Mouse (Mus musculus): Measurements from ENCODE around the gene Usp30.
A peak's percentile ranks its signal among the peaks of the same experiment; 100 is the strongest.

Usp30 gene

GRCm38 (mm10) chr5:114065161-114065560, at the start of gene Usp30:
Usp30 (plus strand) TSS chr5:114065461.
- DNase-seq (ENCODE audit: low spot score in 2 of 2): no peak

DNA sequence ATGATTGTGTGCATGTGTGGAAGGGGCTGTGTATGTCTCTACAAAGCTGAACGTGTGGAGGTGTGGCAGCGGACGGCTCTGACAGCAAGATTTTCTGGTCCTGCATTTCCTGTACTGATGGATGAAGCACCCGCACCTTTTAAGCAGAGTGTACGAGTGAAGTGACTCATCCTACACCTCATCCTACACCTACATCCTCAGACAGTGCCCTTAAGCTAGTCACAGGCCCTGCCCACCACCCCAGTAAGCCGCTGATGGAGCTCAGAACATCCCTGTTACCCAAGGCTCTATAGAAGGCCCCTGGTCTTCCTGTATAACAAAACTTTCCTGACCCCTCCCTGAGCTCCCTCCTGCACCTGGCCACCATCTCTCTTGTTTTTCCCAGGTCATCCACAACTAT, 40.9 kb upstream of the Usp30 start:
- no peak for DNase-seq (ENCODE audit: low spot score in 2 of 2)

DNA sequence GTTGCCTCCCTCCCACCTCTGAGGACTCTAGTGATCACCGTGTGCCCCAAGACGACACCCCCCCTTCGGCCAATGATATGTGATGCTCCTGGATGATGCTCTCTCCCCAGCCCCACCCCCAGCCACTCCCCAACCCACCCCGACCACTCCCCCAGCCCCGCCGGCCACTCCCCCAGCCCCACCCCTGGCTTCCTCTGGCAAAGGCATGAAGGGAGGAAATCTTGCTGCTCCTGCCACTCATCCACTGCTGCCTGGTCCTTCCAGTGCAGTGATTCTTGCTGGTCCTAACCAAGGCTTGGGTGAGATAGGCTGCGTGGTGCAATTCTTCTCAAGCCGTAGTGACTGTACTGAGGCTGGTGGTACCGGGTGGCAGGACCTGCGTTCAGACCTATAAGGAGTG, 40.4 kb upstream of the Usp30 start:
- no peak for DNase-seq (ENCODE audit: low spot score in 2 of 2)

DNA sequence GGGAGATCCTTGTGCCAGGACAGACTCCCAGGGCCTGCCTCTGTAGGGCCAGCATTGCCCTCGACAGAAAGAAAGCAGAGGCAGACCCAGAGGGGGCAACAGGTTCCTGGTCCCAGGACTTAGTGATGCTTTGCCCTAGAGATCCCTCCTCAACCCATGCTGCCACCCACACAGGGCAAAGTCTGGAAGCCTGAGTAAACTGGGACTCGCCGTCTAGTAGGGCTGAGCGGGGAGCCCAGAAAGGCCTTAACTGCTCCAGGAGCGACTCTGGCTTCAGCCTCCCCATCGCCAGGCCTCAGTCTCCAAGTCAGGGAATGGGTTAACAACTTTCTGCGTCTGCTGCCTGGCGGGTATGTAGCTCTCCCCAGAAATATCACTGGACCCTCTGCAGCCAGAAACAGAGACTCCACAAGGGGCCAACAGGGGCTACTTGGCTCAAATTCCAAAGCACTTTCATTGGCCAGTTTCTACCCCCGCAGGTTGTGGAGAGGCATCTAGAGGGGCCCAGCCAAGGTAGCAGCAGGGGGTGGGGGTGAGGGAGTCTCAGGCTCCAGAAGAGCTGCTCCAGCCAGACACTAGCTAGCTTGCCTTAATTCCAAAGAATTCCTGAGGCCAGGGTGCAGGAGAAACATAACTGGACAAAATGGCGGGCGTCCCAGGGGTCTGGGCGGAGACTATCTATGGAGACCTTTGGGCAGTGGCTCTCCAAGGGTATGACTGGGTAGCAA, 37.9 kb upstream of the Usp30 start:
- no peak for DNase-seq (ENCODE audit: low spot score in 2 of 2)

DNA sequence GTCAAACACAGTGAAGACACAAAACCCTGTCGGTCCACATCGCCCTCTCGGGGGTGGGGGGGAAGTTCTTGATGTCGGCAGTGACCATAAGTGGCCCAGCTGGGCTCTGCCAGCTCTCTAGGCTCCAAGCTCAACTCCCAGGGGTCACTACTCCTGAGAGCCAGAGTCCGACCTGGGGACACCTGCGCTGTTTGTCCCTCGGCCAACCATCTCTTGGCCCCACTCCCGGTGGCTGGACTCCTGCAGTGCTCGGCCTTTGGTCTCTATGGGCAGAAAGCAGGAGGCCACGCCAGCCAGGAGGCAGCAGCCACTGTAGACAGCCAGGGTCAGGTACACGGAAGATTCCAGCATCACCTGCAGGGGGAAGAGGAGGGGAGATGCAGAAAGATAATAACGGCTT, 37.1 kb upstream of the Usp30 start:
- DNase-seq (ENCODE audit: low spot score in 2 of 2): no peak

DNA sequence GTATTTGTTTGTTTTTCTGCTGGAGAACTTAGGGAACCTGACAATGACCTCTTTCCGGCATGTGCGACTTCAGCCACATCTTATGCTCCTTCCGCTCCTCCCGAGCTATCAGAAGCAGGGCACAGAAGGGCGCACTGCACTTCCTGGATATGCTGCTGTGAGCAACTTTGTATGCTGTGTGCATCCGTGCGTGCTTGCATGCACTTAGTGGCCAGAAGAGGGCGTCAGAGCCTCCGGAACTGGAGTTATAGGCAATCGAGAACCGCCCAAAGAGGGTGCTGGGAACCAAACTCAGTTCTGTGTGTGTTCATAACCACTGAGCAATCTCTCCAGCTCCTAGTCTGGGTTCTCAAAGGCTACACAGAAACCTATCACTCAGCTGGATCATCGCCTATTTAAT, 34.6 kb upstream of the Usp30 start:
- no peak for DNase-seq (ENCODE audit: low spot score in 2 of 2)

DNA sequence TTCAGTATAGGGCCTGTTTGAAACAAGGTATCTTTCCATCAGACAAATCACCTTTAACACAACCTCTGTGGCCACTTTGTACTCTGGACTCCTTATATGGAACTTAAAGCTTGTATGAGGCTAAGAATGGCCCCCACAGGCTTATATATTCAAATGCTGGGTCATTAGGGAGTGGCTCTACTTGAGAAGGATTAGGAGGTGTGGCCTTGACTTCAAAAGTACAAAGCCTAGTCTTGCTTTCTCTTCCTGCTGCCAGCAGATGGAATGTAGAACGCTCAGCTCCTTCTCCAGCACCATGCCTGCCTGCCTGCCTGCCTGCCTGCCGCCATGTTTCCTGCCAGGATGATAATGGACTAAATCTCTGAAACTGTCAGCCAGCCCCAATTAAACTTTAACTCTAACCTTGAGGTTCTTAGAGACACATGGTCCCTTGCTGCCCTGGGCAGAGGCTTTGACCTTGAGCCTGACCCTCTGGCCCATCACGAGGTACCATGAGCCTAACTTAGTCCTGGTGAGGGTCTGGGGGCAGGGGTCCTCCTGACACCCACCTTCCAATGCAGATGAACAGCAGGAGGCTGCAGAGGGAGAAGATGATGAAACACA, 33.0 kb upstream of the Usp30 start:
- DNase-seq (ENCODE audit: low spot score in 2 of 2): no peak

DNA sequence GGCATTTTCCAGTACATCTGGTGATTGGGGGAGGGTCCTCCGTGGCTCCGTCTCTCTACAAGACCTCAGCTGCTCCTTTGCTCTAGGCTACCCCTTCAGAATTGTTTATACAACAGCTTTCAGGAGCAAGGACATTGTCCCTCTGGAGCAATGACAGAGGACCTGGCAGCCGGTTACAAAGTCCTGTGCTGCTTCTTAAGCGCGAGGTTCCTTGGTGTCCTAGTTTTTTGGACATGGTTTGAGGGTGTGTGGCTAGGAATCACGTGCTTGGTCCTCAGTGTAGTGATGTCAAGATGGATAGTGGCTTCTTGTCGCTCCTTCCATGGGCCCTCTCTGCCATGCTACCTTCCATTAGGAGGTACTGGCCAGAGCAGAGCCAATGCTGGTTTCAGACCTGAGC, 30.9 kb upstream of the Usp30 start:
- no peak for DNase-seq (ENCODE audit: low spot score in 2 of 2)

- DNase-seq (ENCODE audit: low spot score in 2 of 2): no peak
These were observed 30.1 kb upstream of the Usp30 start for GRCm38 (mm10) chr5:114035111-114035510.

DNA sequence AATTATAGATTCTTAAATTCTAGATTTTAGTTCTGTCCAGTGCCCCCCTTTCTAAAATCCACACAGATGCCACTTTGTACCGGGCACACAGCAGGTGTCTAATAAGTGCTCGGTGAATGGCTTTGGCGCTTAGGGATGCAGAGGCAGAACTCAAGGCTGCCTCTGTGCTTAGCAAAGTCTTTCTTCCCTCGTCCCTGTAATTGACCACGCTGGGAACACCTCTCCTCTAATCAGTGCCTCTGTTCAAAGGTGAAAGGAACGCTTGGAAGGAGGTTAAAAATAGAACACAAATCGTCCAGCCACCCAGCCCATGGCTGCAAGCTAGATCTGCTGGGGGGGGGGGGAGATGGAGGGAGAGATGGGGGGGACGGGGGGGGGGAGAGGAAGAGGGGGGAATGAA, 24.8 kb upstream of the Usp30 start:
- DNase-seq (ENCODE audit: low spot score in 2 of 2): no peak

GRCm38 (mm10) chr5:114040911-114041310, 24.4 kb upstream of the Usp30 start:
- no peak for DNase-seq (ENCODE audit: low spot score in 2 of 2)

- DNase-seq (ENCODE audit: low spot score in 2 of 2): no peak
These were observed 23.8 kb upstream of the Usp30 start for GRCm38 (mm10) chr5:114041327-114041930.

GRCm38 (mm10) chr5:114043800-114044199, 21.5 kb upstream of the Usp30 start:
- no peak for DNase-seq (ENCODE audit: low spot score in 2 of 2)

- DNase-seq (ENCODE audit: low spot score in 2 of 2): no peak
These were observed 20.1 kb upstream of the Usp30 start for GRCm38 (mm10) chr5:114045134-114045533.

- no peak for DNase-seq (ENCODE audit: low spot score in 2 of 2)
These were observed 19.1 kb upstream of the Usp30 start for GRCm38 (mm10) chr5:114046151-114046550.

DNA sequence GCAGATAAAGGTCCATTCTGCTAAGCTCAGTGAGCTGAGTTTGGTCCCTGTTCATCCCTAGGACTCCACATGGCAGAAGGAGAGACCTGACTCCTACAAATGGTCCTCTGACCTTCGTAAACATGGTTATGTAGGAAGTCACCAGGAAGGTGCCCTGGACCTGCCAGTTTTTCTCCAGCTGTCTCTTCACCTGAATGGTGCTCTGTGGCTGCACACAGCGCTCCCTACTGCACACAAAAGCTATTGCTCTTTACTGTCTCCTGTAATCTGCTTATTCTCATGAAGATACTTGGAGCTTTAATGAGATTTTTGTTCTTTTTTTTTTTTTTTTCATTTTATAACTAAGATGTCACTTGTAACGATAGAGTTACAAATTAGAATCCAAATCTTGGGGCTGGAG, 18.7 kb upstream of the Usp30 start:
- no peak for DNase-seq (ENCODE audit: low spot score in 2 of 2)

DNA sequence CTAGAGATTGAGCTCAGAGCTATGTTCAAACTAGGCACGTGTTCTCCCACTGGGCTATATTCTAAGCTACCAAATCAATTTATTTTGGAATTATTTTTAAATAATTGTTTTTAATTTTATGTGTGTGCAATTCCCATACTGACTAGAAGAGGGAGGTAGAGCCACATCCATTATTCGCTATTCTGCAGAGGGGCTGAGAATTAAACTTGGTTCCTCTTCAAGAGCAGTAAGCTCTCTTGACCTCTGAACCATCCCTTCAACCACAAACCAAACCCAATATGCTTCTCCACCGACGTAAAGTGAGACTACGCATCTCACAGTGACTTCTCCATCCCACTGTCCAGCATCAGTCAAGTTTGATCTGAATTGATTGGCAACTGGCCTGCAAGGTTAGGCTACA, 18.1 kb upstream of the Usp30 start:
- no peak for DNase-seq (ENCODE audit: low spot score in 2 of 2)

DNA sequence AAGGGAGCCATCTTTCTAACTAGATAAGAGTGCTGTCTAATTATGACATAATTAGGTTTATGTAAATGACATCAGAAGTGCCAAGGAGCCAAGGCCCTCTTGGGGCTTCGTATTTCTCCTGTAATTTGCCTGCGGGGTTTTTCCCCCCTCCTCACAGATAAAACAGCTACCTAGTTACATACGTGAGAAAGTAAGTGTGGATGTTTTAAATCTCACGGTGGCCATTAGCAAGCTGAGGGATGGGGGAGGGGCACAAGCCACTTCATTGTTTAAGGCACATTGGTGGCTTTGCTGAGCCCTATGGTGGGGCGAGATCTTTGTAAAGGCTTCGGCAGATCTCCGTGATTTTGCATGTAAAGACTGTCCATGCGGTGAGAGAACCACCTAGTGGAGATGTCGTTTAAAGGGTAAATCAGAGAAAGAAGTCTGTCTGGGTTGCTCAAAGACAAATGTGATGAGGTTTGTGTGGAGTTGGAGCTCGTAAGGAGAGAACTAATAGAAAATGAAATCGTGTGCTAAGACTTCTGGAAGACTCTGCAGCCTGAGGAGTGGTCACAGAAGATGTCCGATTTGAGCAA, 16.4 kb upstream of the Usp30 start:
- no peak for DNase-seq (ENCODE audit: low spot score in 2 of 2)

GRCm38 (mm10) chr5:114052246-114052761, 13.0 kb upstream of the Usp30 start:
- peak; percentile 31 to 41 for DNase-seq (ENCODE audit: low spot score in 2 of 2)

GRCm38 (mm10) chr5:114057129-114057731, 8.0 kb upstream of the Usp30 start:
- DNase-seq (ENCODE audit: low spot score in 2 of 2): no peak

GRCm38 (mm10) chr5:114061675-114062074, 3.6 kb upstream of the Usp30 start:
- DNase-seq (ENCODE audit: low spot score in 2 of 2): no peak

GRCm38 (mm10) chr5:114063958-114064357, 1.3 kb upstream of the Usp30 start:
- DNase-seq (ENCODE audit: low spot score in 2 of 2): no peak
